Mouse (Mus musculus) stomach, embryonic 16.5 days (tissue): ENCODE measurements around the gene Max. TPM values are rescaled to one million over a fixed set of nuclear protein-coding genes. Genes with fewer than 3 reads are reported as not detected.

Experiments used
- ATAC-seq: fragments of 200-750 bp; cut with Nextera tagmentation; 2 replicates; pipeline ENCODE4 v1.8.0; 2017; ENCODE audit warnings: moderate number of reproducible peaks, moderate TSS enrichment; ENCODE audit not compliant: insufficient read depth, low FRiP score
- H3K27ac ChIP-seq: fragments of 300-500 bp; sonication (generic); 2 replicates; pipeline ENCODE4 v1.5.1; 2014; ENCODE audit warnings: low read length
- H3K27me3 ChIP-seq: fragments of 300-500 bp; sonication (generic); 2 replicates; pipeline ENCODE4 v1.6.1; 2014; ENCODE audit warnings: low read length, control low read depth, mixed read lengths; ENCODE audit not compliant: control insufficient read depth, insufficient read depth
- H3K36me3 ChIP-seq: fragments of 300-500 bp; sonication (generic); 2 replicates; pipeline ENCODE4 v1.6.1; 2014; ENCODE audit warnings: low read length; ENCODE audit not compliant: control insufficient read depth, insufficient read depth
- H3K4me1 ChIP-seq: fragments of 300-500 bp; sonication (generic); 2 replicates; pipeline ENCODE4 v1.6.1; 2014; ENCODE audit warnings: low read length, control low read depth, mixed read lengths; ENCODE audit not compliant: control insufficient read depth, insufficient read depth
- H3K4me2 ChIP-seq: fragments of 300-500 bp; sonication (generic); 2 replicates; pipeline ENCODE4 v1.6.1; 2014; ENCODE audit warnings: low read depth, low read length, mixed read lengths
- H3K4me3 ChIP-seq: fragments of 300-500 bp; sonication (generic); replicated peaks from 2 replicates; pipeline ENCODE4 v1.5.1; 2014; ENCODE audit warnings: mild to moderate bottlenecking, low read length
- H3K9ac ChIP-seq: fragments of 300-500 bp; sonication (generic); 2 replicates; pipeline ENCODE4 v1.6.1; 2014; ENCODE audit warnings: low read length
- H3K9me3 ChIP-seq: fragments of 300-500 bp; sonication (generic); replicated peaks from 2 replicates; pipeline ENCODE4 v1.6.1; 2016; ENCODE audit warnings: low read length, control low read depth; ENCODE audit not compliant: control insufficient read depth
- WGBS: fragments of 180-500 bp; shearing (Covaris S2); extraction: QIAGEN DNeasy Blood & Tissue Kit; methylation state at CpG from one replicate; pipeline ENCODE4 v1.1.7; 2014; 5-methylcytosine and 5-hydroxymethylcytosine counted together
- polyA plus RNA-seq: library from polyadenylated mRNA; unstranded; fragments of >200 nt; fragmentation: Nextera tagmentation; extraction: Ambion mirVana; gene quantifications from 2 replicates; pipeline ENCODE4 v1.2.1, GENCODE M21; 2015

Gene Max
- polyA plus RNA-seq, 1 experiment from 2014 or later = 16.1 TPM

DNA sequence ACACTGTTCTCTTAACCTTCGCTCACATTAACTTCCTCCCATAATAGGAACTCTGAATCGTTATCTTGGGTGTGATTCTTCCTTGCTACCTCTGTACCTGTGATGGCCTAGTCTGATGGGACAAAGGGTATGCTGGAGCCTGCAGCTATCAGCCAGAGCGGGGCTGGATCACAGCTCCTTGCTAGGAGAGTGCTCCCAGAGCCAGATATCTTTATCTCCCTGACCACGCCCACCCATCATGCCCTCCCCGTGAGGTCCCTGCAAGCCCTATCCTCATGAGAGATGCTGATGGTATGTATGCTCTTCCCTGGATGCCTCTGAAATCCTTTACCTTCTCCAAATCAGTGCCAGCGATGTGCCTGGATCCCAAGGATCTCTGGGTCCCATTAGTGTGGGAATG, 31.8 kb downstream of the Max start:
- 0 out of 2 replicates have a peak, but pooled peaks cover 5% of the 10 kb centered on the region for H3K4me1 ChIP-seq
- H3K9ac ChIP-seq = no peak overlapping the region
- WGBS = 57% methylated on average over 6 of the region's 6 CpGs
- no peak for ATAC-seq
- no peak overlapping the region for H3K4me3 ChIP-seq
- H3K36me3 ChIP-seq = no peaks in the 10 kb centered on the region
- no peaks in the 10 kb centered on the region for H3K27me3 ChIP-seq
- no peak overlapping the region for H3K4me2 ChIP-seq
- H3K9me3 ChIP-seq = no peaks in the 10 kb centered on the region
- no peak overlapping the region for H3K27ac ChIP-seq

DNA sequence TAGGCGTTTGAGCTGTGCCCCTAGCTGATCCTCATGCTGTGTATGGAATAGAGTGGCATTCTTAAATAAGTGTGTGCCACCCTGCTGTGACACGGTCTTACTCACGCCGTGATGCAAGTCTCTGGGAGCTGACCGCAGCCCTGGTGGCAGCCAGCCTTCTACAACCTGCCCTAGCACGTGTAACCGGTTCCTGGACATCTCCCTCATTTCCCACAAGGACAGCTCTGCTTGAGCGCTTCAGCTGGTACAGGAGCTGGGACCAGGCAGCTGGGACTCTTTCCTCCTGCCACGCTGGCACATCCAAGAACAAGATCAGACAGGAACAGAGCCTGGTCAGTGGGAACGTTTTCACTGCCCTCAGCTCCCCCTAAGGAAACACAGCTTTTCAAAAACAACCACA, 34.5 kb downstream of the Max start:
- H3K27ac ChIP-seq = peak overlapping the region; percentile 59
- WGBS = 55% methylated on average over 10 of the region's 10 CpGs
- 0 out of 2 replicates have a peak, but pooled peaks have one; percentile 45 for ATAC-seq

GRCm38 (mm10) chr12:76927012-76927411, 35.0 kb downstream of the Max start:
- no peak overlapping the region for H3K9ac ChIP-seq
- no peaks in the 10 kb centered on the region for H3K27me3 ChIP-seq
- H3K36me3 ChIP-seq = no peaks in the 10 kb centered on the region
- no peak overlapping the region for H3K4me2 ChIP-seq
- no peaks in the 10 kb centered on the region for H3K9me3 ChIP-seq
- peak overlapping the region; percentile 59 for H3K27ac ChIP-seq
- WGBS = 66% methylated on average over 3 of the region's 3 CpGs
- ATAC-seq = 0 out of 2 replicates have a peak, but pooled peaks have one; percentile 21
- no peak overlapping the region for H3K4me3 ChIP-seq
- 0 out of 2 replicates have a peak, but pooled peaks cover under 1% of the 10 kb centered on the region for H3K4me1 ChIP-seq

More for the DNA sequence above, 34.5 kb downstream of the Max start:
- H3K4me3 ChIP-seq = no peak overlapping the region
- no peak overlapping the region for H3K9ac ChIP-seq
- 0 out of 2 replicates have a peak, but pooled peaks cover 5% of the 10 kb centered on the region for H3K4me1 ChIP-seq
- no peaks in the 10 kb centered on the region for H3K36me3 ChIP-seq
- H3K9me3 ChIP-seq = no peaks in the 10 kb centered on the region
- H3K27me3 ChIP-seq = no peaks in the 10 kb centered on the region
- no peak overlapping the region for H3K4me2 ChIP-seq

DNA sequence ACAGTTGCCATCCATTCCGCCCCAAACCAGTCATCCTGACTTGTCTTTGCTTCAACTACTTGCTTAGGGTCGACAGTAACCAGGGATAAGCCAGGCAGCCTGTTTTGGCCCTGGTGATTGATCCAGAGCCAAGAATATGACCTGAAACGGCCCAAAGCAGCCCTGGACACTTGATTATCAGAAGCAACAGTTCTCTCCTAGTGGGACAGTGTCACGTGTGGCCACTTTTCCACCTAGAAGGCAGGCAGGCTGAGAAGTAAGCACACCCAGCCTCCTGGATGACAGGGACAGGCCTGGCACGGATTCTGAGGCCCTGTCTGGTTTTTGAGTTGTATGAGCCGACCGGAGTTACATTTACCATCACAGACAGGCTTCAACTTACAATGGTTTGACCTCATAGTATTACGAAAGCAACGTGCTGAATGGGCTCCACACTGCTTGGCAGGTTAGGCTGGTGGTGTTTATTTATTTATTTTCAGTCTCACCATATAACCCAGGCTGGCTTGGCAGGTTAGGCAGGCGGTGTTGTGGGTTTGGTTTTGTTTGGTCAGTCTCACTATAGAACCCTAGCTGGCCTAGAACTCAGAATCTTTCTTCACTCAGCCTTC, 35.6 kb downstream of the Max start:
- WGBS = 70% methylated on average over 10 of the region's 10 CpGs
- H3K4me3 ChIP-seq = no peak overlapping the region
- H3K27me3 ChIP-seq = no peaks in the 10 kb centered on the region
- no peaks in the 10 kb centered on the region for H3K9me3 ChIP-seq
- peak overlapping the region; percentile 59; the same call in 1 of the 2 replicates for H3K27ac ChIP-seq
- ATAC-seq = peak; percentile 31; the same call in 1 of the 2 replicates
- H3K4me1 ChIP-seq = no peaks in the 10 kb centered on the region
- H3K4me2 ChIP-seq = no peak overlapping the region
- no peak overlapping the region for H3K9ac ChIP-seq
- no peaks in the 10 kb centered on the region for H3K36me3 ChIP-seq

DNA sequence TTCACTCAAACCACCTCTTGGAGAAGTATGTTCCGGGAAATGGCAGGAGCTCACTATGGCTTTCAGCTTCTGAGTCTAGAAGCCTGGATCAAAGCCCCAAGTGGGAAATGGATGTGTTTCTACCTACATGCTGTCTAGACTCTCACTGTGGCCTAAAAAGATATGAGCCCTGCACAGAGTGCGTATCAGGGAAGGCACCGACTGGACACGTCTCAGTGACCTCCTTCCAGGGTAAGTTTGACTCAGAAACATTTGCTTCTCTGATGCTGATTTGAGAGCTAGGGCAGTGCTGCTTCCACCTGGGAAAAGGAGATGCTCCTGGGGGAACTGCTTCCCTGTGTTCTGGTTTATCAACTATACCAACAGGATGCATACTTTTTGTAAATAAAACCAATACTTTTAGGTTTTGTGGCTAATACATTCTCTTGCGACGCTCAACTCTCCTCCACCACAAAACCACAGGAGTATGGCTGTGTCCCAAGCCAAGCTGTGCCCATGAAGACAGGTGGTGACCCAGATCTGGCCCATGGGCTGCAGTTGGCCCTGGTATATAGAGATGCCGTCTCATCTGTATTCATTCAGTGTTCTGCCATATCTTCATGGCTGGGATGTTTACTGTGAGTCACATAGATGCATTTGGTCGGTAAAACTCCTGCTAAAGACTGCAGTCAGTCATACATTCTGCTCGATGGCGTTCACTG, 36.9 kb downstream of the Max start:
- 89% methylated on average over 10 of the region's 10 CpGs for WGBS
- no peak overlapping the region for H3K4me3 ChIP-seq
- no peak overlapping the region for H3K4me2 ChIP-seq
- H3K27ac ChIP-seq = no peak overlapping the region
- no peaks in the 10 kb centered on the region for H3K36me3 ChIP-seq
- no peak overlapping the region for H3K9ac ChIP-seq
- no peaks in the 10 kb centered on the region for H3K4me1 ChIP-seq
- H3K27me3 ChIP-seq = no peaks in the 10 kb centered on the region
- ATAC-seq = no peak
- H3K9me3 ChIP-seq = no peaks in the 10 kb centered on the region

DNA sequence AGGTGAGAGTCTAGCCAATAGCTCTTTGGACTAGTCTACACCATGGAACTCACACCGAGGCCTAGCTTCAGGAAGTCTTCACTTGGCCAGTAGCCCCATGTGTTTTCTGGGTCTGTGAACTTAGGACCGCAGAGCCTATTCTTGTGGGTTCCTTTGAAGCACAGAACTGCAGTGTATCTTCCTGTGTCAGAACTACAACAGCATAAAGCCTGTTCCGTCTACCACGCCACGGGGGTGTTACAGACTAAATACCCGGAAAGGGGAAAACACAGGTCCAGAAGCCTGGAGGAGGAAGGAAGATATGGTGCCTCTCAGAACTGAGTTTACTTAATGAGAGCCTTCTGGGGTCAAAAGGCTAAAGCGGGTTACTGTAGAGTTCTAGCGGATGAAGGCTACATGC, 38.9 kb downstream of the Max start:
- H3K36me3 ChIP-seq = no peaks in the 10 kb centered on the region
- no peak for ATAC-seq
- 86% methylated on average over 8 of the region's 8 CpGs for WGBS

DNA sequence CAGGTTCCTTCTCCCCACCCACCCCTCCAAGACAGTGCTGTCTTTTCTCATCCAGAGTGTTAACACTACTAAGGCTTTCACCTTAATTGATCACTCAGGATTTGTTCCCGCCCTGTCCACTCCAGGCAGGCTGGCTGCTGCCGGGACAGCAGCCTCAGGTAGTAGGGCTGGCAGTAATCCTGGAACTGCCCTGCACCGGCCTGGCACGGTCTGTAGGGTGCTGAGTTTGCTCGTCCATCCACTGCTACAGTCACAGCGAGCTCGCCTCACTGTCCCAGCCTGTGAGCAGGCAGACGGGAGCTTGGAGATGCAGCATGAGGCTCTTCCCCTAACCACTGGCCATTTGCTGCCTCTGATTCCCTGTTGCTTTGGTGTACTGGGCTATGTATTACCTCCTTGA, 41.0 kb downstream of the Max start:
- Histone ChIP-seq H3K9ac (no peak overlapping the region), H3K4me3 (no peak overlapping the region), H3K27me3 (no peaks in the 10 kb centered on the region), H3K36me3 (no peaks in the 10 kb centered on the region), H3K27ac (no peak overlapping the region), H3K4me2 (no peak overlapping the region), H3K9me3 (no peaks in the 10 kb centered on the region), H3K4me1 (no peaks in the 10 kb centered on the region)
- no peak for ATAC-seq
- WGBS = 85% methylated on average over 8 of the region's 8 CpGs

More for the DNA sequence above, 38.9 kb downstream of the Max start:
- Histone ChIP-seq H3K27me3 (no peaks in the 10 kb centered on the region), H3K4me2 (no peak overlapping the region), H3K9ac (no peak overlapping the region), H3K4me1 (no peaks in the 10 kb centered on the region), H3K4me3 (no peak overlapping the region), H3K27ac (no peak overlapping the region), H3K9me3 (no peaks in the 10 kb centered on the region)

GRCm38 (mm10) chr12:76920398-76920797, 41.6 kb downstream of the Max start:
- H3K9me3 ChIP-seq = no peaks in the 10 kb centered on the region
- H3K4me2 ChIP-seq = no peak overlapping the region
- no peaks in the 10 kb centered on the region for H3K36me3 ChIP-seq
- no peak overlapping the region for H3K9ac ChIP-seq
- H3K4me3 ChIP-seq = no peak overlapping the region
- H3K27ac ChIP-seq = no peak overlapping the region
- 69% methylated on average over 6 of the region's 6 CpGs for WGBS
- no peak for ATAC-seq
- H3K27me3 ChIP-seq = no peaks in the 10 kb centered on the region
- H3K4me1 ChIP-seq = no peaks in the 10 kb centered on the region

- ATAC-seq = no peak
- Histone ChIP-seq H3K27me3 (no peaks in the 10 kb centered on the region), H3K9ac (no peak overlapping the region), H3K9me3 (no peaks in the 10 kb centered on the region), H3K4me1 (no peaks in the 10 kb centered on the region), H3K4me2 (no peak overlapping the region), H3K36me3 (no peaks in the 10 kb centered on the region), H3K4me3 (no peak overlapping the region), H3K27ac (no peak overlapping the region)
- WGBS = 58% methylated on average over 3 of the region's 3 CpGs
Measured at GRCm38 (mm10) chr12:76918855-76919254, 43.1 kb downstream of the Max start.
